Mouse (Mus musculus) bone marrow macrophage, adult 2 months (primary cell): ENCODE measurements around the gene Dpep2nb. TPM values are rescaled to one million over a fixed set of nuclear protein-coding genes. Genes with fewer than 3 reads are reported as not detected.

Source experiments
- H3K27ac ChIP-seq: 2 replicates; pipeline ENCODE4 v1.5.1; 2012; ENCODE audit warnings: low read depth, low read length; ENCODE audit not compliant: insufficient read depth
- H3K4me1 ChIP-seq: 2 replicates; pipeline ENCODE4 v1.6.1; 2012; ENCODE audit warnings: low read length; ENCODE audit not compliant: control insufficient read depth, insufficient read depth
- H3K4me3 ChIP-seq: 2 replicates; pipeline ENCODE4 v1.5.1; 2012; ENCODE audit warnings: mild to moderate bottlenecking, low read length, moderate library complexity; ENCODE audit not compliant: insufficient read depth
- CTCF ChIP-seq: IDR thresholded peaks from 2 replicates; pipeline ENCODE4 v1.5.1; 2012; ENCODE audit warnings: low read depth, mild to moderate bottlenecking, low read length, moderate library complexity
- POLR2A ChIP-seq: IDR thresholded peaks from 2 replicates; pipeline ENCODE4 v1.6.1; 2012; ENCODE audit warnings: mild to moderate bottlenecking, low read depth, low read length, borderline replicate concordance
- polyA plus RNA-seq: library from polyadenylated mRNA; stranded (reverse); fragments of >200 nt; gene quantifications from 2 replicates; pipeline ENCODE4 v1.2.4, GENCODE M21; 2012; ENCODE audit not compliant: missing spikeins, insufficient read depth, insufficient read length

Dpep2nb gene
- polyA plus RNA-seq, 1 experiment: not detected

DNA sequence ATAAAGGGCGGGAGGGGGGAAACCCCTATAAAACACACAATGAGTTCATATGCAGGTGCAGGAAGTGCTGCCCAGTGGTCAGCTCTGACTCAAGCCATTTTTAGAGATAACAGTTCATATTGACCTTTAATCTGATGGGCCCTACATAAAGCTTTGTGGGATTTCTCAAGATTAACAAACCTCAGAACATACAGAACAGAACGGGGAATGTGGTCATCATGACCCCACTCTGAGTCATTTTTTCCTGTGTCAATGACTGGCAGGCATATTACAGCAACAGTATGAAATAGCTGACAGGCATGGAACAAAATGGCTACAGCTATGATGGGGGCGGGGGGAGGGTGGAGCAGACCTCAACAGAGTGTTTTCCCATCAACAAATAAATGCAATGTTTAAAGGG lies 1.4 kb upstream of the Dpep2nb start:
- Histone ChIP-seq H3K4me1 (peaks cover 39% of the 10 kb centered on the region), H3K27ac (peak overlapping the region; percentile 91), H3K4me3 (peak overlapping the region; percentile 23; the same call in 1 of the 2 replicates)
- TF ChIP-seq CTCF (no peak), POLR2A (no peak)

DNA sequence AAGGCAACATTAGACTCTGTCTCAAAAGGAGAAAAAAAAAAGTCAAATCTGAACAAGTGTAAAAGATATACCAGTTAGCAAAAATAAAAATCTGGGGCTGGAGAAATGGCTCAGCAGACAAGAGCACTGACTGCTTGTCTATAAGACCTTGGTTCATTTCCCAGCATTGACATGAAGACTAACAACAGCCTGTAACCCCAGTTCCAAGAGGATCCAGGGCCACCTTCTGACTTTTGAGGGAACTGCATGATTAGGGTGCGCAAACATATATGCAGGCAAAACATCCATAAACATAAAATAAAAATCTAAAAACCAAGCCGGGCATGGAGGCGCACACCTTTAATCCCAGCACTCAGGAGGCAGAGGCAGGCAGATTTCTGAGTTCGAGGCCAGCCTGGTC lies 638 bp upstream of the Dpep2nb start:
- Histone ChIP-seq H3K4me1 (peaks cover 41% of the 10 kb centered on the region), H3K27ac (peak overlapping the region; percentile 91), H3K4me3 (no peak overlapping the region)
- TF ChIP-seq CTCF (no peak), POLR2A (no peak)

DNA sequence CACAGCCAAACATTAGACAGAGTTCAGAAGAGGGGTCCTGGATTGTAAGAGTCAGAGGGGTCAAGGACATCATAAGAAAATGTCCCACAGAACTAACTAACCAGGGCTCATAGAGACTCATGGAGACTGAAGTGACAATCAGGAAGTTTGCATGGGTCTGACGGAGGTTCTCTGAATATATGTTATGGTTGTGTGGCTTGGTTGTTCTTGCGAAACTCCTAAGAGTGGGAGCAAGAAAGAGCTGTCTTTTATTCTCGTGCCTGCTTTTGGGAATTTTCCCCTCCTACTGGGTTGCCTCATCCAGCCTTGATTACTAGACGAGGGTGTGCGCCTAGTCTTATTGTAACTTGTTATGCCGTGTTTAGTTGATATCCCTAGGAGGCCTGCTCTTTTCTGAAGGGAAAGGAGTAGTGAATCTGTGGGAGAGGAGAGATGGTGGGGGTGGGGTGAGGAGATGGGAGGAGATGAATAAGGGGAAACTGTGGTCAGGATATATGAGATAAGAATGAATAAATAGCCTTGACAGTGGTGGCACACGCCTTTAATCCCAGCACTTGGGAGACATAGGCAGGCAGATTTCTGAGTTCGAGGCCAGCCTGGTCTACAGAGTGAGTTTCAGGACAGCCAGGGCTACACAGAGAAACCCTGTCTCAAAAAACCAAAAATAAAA lies 1.1 kb downstream of the Dpep2nb start:
- TF ChIP-seq POLR2A: no peak
- TF ChIP-seq CTCF: no peak
- Histone ChIP-seq H3K27ac (peak overlapping the region; percentile 99), H3K4me3 (peak overlapping the region; percentile 23; the same call in 1 of the 2 replicates), H3K4me1 (peaks cover 42% of the 10 kb centered on the region)

DNA sequence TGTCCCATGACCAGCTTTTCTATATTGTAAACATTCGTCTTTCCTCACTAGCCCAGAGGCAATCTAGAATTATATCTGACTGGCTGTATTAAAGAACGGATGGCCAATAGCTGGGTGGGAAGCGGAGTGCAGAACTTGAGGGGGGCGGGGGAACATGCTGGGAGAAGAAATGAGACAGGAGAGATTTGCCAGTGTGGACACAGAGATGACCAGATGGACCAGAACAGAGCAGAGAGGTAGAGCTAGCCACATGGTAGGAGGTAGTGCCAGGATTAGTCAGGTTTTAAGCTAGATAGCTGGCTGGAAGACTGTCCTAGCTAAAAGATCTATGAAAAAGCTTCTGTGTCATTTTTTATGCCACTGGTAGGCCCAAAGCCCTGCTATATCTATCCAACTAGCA lies 3.9 kb downstream of the Dpep2nb start:
- H3K4me1 ChIP-seq: peaks cover 44% of the 10 kb centered on the region
- no peak overlapping the region for H3K4me3 ChIP-seq
- H3K27ac ChIP-seq: no peak overlapping the region
- TF ChIP-seq CTCF (no peak), POLR2A (no peak)

DNA sequence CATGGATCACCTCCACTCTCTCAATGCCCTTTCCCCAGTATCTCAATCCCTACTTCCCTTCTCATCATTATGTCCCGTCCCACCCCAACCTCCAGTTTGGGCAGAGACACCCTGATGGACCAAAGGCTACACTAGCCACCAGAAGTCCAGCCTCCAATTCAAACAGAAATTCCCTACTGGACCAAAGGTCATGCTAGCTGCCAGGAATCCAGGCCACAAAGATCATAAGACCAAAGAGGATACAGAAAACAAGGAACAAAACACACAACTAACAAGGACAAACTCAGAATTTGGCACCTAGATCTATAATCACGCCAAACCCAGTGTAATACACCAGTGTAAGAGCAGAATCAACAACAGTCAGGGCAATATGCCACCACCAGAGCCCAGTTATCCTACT lies 6.8 kb downstream of the Dpep2nb start:
- TF ChIP-seq POLR2A (no peak), CTCF (no peak)
- H3K4me1 ChIP-seq: peaks cover 48% of the 10 kb centered on the region
- no peak overlapping the region for H3K4me3 ChIP-seq
- H3K27ac ChIP-seq: no peak overlapping the region

DNA sequence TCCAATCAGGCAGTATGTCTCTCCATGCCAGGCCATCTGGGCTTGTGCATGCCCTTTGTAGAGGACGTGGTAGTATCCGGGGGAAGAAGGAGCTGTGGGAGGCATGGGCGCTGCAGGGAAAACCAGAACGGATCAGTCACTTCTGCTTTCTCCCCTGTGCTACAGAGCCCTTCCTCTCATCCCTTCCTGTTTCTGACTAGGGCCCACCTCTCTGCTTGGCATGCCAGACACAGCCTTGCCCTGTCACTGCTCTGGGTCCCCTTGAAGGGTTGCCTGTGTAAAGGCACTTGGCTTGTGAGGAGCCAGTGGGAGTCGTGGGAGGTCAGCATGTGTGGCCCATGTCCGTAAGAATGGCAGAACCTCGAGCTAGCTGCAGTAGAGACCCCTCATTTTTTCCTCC lies 9.4 kb downstream of the Dpep2nb start:
- no peak for TF ChIP-seq CTCF
- no peak for TF ChIP-seq POLR2A
- Histone ChIP-seq H3K4me1 (peaks cover 56% of the 10 kb centered on the region), H3K27ac (peak overlapping the region; percentile 90), H3K4me3 (no peak overlapping the region)

DNA sequence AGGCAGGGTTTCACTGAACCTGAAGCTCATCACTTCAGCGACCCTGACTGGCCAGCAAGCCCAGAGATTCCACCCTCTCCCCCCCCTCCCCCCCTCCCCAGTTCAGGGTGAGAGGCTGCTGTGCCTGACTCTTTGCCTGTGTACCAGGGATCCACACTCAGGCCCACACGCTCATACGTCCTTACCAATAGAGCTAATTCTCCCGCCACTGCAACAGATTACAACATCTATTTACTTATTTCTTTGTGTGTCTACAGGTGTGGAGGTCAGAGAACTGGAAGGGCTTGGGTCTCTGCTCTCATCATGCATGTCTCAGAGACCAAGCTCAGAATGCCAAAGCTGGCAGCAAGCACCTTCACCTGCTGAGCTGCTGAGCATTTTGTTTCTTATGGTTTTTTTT lies 12.5 kb downstream of the Dpep2nb start:
- Histone ChIP-seq H3K4me3 (no peak overlapping the region), H3K27ac (no peak overlapping the region), H3K4me1 (peaks cover 52% of the 10 kb centered on the region)
- TF ChIP-seq POLR2A (no peak), CTCF (no peak)

DNA sequence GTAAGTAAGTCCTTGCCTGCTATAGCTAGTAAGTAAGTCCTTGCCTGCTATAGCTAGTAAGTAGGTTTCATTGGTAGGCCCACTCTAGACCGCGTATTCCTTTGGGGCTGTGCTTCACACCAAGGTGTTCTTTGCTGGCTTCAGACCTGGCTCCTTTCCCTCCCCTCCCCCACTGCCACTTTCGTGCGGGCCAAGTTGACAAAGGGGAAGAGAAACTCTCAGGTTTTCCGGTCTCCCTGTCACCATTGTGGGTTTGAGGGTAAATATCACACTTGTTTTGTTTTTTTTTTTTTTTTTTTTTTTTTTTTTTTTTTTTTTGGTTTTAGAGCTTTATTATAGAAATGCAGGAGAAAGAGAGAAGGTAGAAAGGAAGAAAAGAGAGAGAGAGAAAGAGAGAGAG lies 13.3 kb downstream of the Dpep2nb start:
- no peak overlapping the region for H3K4me3 ChIP-seq
- TF ChIP-seq CTCF: no peak
- TF ChIP-seq POLR2A: no peak
- peaks cover 49% of the 10 kb centered on the region for H3K4me1 ChIP-seq
- peak overlapping the region; percentile 69 for H3K27ac ChIP-seq

DNA sequence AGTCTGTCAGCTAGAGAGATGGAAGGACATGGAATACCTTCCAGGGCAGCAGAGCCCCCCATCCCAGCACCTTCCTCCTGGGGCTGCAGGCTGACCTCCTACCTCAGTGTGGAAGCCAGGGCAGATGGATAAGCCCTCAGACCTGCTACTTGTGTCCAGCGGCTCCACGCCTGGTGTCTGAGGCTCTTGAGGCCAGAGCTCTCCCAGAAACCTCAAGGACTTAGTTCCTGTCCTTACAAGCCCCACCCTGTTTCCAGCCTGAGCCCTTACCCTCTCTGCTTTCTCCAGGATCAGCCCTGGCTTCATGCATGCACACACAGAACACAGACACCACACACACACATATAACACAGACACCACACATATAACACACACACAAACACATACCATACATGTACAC lies 14.2 kb downstream of the Dpep2nb start:
- H3K27ac ChIP-seq: peak overlapping the region; percentile 69
- peaks cover 40% of the 10 kb centered on the region for H3K4me1 ChIP-seq
- peak overlapping the region; percentile 72 for H3K4me3 ChIP-seq
- TF ChIP-seq POLR2A: no peak
- TF ChIP-seq CTCF: no peak

DNA sequence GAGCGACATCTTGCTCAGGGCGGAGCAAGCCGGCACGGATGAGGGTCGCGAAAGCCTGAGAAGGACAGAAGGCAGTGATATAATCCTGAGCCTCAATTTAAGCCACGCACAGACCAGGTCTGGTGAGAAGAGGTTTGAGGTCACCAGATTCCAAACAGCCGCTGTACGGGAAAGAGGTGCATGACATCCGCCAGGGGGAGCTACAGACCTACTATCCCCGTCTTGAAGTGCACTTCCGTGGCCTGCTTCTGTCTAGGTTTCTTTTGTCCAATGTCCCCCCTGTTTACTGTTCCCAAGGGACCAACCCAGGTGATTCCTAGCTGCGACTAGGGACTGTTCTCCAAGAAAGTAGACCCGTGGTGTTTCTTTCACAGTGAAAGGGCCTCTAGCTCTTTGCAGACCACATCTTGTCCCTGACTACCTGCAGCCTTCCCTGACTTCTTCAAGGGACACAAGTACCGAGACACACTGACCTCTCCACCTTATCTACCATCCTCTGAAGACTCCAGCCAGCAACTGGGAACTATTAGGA lies 14.9 kb downstream of the Dpep2nb start, which contains the start of gene Dus2:
Dus2 (plus strand) TSS at position 482 of the 532 bp plus-strand sequence.
- Histone ChIP-seq H3K4me1 (peaks cover 36% of the 10 kb centered on the region), H3K4me3 (peak within 1 kb of the TSS; percentile 72), H3K27ac (peak within 1 kb of the TSS; percentile 69)
- no peak for TF ChIP-seq POLR2A
- TF ChIP-seq CTCF: peak; percentile 94
